Mouse (Mus musculus) thymus, postnatal 14 days (tissue): ENCODE data around the gene Vdac1.

Experiments
- DNase-seq: peaks from one replicate; pipeline ENCODE4 v3.0.0; 2021

Vdac1 gene

DNA sequence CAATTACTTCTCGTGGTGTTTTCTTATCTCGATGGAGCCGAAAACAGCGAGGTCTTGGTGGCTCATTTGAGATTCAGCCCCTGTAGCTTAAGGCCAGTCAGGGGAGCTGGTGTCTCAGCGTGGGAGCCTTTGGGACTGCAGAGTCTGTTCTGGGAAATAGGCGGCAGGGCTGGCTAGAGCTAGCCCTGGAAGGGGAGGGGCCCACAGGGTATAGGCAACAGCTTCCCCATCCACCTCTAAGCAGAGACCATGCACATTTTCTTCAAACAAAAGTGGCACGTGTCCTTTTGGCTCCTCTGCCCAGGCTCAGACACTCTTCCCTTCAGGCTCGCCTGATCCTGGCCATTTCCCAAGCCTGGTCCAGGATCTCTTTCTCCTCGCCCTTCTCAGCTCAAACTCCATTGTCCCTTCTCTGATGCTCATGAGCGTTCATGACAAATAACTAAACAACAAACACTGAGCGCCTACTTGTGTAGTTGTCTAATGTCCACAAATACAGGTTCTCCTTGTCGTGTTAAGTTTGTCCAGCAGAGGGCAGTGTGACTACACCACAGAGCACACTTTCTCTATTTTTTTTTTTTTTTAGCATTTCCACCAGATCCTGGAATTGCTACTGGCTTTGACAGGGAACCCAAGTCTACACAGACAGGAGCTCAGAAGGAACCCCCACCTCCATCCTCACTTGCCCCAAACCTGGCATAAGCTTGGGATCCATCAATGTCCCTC, 60.6 kb downstream of the Vdac1 start:
- DNase-seq = peak; percentile 66

DNA sequence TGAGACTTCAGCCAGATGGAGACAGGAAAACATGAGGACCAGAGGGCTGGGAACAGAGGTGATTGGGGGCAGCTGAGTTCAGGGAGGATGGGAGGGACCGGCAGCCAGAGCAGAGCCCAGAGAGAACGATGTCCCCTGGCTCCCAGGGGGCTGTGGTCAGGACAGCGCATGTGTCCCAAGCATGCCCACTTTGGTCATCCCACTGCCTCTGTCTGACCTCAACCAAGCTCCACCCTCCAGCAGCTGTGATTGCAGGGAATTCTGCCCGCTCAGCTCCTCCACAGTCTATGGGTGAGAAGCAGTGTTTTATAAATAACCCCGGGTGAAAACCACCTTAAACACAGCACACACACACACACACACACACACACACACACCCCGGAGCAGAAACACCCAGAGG, 68.8 kb downstream of the Vdac1 start:
- DNase-seq = no peak

DNA sequence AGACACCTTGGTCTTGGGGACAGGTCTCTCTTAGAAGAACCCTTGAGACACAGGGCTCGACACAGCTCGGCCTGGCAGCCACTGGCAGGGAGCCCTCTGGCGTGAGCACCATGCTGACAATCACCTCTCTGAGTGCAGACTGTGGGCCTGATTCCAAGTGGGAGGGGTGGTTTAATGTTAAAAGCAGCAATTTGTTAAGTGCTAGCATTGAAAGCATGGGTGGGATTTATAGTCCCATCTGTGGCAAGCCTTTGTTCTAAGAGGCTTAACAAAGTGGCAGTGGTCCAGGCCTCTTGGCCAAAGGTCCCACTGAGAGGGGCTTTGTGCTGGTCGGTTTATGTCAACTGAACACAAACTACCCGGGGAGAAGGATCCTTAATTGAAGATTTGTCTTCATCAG, 70.9 kb downstream of the Vdac1 start:
- DNase-seq = no peak

DNA sequence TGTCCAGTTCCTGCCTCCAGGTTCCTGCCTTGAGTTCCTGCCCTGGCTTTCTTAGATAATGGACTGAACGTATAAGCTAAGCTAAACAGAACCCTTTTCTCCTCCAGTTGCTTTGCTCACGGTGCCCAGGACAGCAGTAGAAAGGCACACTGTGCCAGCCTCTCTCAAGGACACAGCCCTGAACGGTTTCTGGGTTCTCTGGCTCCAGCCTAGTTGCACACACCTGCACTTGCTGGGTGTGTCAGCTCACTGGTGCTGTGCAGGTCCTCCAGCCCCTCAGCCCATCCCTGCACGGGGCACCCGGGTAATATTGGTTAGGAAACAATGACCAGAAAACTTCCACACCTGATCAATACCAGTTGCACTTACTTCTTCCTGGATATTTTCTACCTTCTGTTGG, 71.5 kb downstream of the Vdac1 start:
- no peak for DNase-seq

DNA sequence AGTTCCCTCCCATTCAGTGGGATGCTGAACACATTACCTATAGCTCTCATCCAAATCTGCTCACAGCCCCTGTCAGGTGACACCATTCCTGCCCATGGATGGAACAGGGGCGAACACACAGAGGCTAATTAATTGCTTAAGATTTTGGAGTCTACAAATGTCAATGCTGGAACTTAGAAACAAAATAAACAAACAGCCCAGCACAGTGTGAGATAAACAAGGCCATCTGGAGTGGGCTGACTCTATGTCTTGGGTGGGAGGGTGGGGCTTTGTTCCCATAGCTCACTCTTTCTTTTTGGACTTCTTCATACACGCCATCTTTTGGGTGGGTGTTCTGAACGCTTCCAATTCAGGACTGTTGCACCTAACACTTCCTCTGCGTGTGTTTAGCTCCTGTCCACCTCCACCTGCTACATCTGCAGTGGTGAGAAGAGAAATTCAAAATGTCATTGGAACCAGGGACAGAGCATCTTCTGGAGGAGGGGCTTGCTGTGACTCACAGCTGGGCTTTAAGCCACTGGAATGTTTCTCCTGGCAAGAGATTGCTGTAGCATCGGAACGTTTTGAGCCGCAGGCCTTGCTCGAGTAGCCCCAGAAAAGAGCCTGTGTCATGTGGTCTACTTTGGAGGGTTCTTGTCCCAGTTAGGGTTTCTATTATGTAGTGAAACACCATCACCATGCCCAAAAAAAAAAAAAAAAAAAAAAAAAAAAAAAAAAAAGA, 72.6 kb downstream of the Vdac1 start:
- no peak for DNase-seq

DNA sequence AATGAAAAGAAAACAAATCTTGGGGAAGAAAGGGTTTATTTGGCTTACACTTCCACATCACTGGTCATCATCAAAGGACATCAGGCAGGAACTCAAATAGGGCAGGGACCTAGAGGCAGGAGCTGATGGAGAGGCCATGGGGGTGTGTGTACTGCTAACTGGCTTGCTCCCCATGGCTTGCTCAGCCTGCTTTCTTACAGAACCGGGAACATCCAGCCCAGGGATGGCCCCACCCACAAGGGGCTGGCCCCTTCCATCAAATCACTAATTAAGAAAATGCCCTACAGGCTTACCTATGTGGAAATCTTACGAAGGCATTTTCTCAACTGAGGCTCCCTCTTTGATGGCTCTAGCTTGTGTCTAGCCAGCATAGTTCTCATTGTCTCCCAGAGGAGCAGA, 73.1 kb downstream of the Vdac1 start:
- DNase-seq = no peak

DNA sequence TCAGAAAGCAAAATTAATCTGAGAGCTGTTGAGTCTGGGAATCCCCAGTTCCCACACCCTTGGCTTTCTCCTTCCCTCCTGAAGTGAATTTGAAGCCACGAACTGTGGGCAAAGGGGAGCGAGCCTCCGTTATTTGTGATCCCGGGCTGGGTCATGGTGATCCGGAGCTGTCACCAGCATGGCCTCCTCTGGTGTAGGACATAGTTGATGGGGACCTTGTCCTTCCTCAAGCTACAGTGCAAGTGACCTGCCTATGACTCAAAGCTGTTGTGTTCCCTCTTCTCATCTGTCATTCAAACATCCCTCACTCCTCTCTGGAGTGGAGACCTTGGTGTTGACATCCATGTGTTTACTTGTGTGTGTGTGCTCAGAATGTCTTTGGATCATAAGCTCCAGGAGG, 74.8 kb downstream of the Vdac1 start:
- no peak for DNase-seq

DNA sequence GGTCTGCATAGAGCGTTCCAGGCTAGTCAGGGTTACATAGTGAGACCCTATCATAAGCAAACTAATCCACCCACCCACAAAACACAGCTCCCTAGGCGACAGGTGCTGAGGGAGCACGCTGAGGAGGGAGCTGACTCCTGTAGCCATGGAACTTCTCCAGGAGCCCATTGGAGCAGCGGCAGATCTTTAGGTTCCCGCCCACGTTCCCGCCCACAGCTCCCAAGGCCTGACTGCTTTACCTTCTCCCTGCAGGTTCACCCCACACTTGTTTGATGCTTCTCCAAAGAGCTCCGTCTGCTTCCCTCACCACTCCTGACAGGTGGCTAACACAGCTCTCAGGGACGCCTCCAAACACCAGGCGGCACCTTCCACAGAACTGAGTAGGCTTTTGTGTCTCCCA, 76.5 kb downstream of the Vdac1 start:
- no peak for DNase-seq
